Mouse (Mus musculus) forebrain, embryonic 16.5 days (tissue): ENCODE results near the gene Olfr1160. TPM values are rescaled to one million over a fixed set of nuclear protein-coding genes. Genes with fewer than 3 reads are reported as not detected.
"Not testable (repeated sequence)": the region's sequence is repeated elsewhere in the genome, so short reads cannot be mapped to it uniquely, and the experiment has no call there.

Source experiments
- ATAC-seq: fragments of 200-750 bp; cut with Nextera tagmentation; 2 replicates; pipeline ENCODE4 v1.8.0; 2017; ENCODE audit warnings: mild to moderate bottlenecking, moderate library complexity
- H3K27ac ChIP-seq: fragments of 300-500 bp; sonication (generic); 2 replicates; pipeline ENCODE4 v1.5.1; 2014; ENCODE audit warnings: low read length, control low read depth
- H3K27me3 ChIP-seq: fragments of 300-500 bp; sonication (generic); replicated peaks from 2 replicates; pipeline ENCODE4 v1.6.1; 2014; ENCODE audit warnings: low read length; ENCODE audit not compliant: control insufficient read depth, insufficient read depth
- H3K36me3 ChIP-seq: fragments of 300-500 bp; sonication (generic); 2 replicates; pipeline ENCODE4 v1.6.1; 2014; ENCODE audit not compliant: control insufficient read depth, insufficient read depth
- H3K4me1 ChIP-seq: fragments of 300-500 bp; sonication (generic); replicated peaks from 2 replicates; pipeline ENCODE4 v1.6.1; 2014; ENCODE audit warnings: low read length; ENCODE audit not compliant: control insufficient read depth, insufficient read depth
- H3K4me2 ChIP-seq: fragments of 300-500 bp; sonication (generic); 2 replicates; pipeline ENCODE4 v1.6.1; 2014; ENCODE audit warnings: mild to moderate bottlenecking, low read length, control low read depth
- H3K4me3 ChIP-seq: fragments of 300-500 bp; sonication (generic); replicated peaks from 2 replicates; pipeline ENCODE4 v1.5.1; 2014; ENCODE audit warnings: mild to moderate bottlenecking, low read length, control low read depth
- H3K9ac ChIP-seq: fragments of 300-500 bp; sonication (generic); replicated peaks from 2 replicates; pipeline ENCODE4 v1.6.1; 2014; ENCODE audit warnings: low read depth, low read length, control low read depth
- H3K9me3 ChIP-seq: fragments of 300-500 bp; sonication (generic); 2 replicates; pipeline ENCODE4 v1.6.1; 2016; ENCODE audit warnings: low read length; ENCODE audit not compliant: control insufficient read depth
- WGBS: fragments of 180-500 bp; shearing (Covaris S2); extraction: QIAGEN DNeasy Blood & Tissue Kit; methylation state at CpG from one replicate; pipeline ENCODE4 v1.1.7; 2014; 5-methylcytosine and 5-hydroxymethylcytosine counted together
- polyA plus RNA-seq: library from polyadenylated mRNA; unstranded; fragments of >200 nt; fragmentation: Nextera tagmentation; extraction: Ambion mirVana; gene quantifications from 2 replicates; pipeline ENCODE4 v1.2.1, GENCODE M21; 2015

Olfr1160 gene
- polyA plus RNA-seq: not detected in 2 replicates

DNA sequence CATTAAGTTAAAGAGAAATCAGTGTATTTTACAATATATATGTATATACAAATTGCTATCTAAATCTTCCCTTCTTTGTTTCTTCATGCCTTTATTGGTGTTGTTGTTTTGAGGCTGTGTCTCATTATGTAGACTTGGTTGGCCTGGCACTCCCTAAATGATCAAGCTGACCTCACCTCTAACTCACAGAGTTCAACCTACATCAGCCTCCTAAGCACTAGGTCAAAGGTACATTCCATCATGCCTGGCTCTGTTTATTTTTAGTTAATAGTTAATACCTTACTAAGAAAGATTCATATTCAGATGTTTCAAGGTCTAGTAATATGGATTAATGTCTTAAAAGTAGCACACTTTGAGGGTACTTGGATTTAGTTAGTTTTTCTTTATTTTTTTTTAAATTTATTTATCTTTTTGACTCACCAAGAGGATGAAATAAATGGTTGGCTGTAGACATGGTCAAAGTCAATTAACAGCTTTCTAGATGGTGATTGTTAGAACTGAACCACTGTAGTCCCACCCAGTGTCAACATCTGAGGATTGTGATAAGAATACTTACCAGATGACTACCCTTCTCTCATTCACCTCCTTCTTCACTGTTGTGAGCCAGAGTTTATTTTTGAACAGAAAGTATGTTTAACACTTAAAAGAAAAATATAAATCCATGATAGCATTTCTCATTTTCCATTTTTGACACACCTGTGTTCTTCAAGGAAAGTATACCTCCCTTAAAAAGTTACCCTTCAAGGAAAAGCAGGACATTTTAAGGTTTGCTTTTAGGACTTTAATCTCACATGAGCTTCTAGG lies at the start of gene Olfr1160:
Gene Olfr1160 (minus strand): TSS at position 754 of the 804 bp plus-strand sequence.
- Histone ChIP-seq H3K4me3 (no peak within 1 kb of the TSS), H3K27ac (no peak within 1 kb of the TSS), H3K36me3 (no peaks in the 10 kb centered on the region), H3K9ac (no peak within 1 kb of the TSS), H3K4me1 (no peaks in the 10 kb centered on the region), H3K9me3 (no peaks in the 10 kb centered on the region), H3K27me3 (no peaks in the 10 kb centered on the region), H3K4me2 (no peak within 1 kb of the TSS)
- ATAC-seq: no peak

DNA sequence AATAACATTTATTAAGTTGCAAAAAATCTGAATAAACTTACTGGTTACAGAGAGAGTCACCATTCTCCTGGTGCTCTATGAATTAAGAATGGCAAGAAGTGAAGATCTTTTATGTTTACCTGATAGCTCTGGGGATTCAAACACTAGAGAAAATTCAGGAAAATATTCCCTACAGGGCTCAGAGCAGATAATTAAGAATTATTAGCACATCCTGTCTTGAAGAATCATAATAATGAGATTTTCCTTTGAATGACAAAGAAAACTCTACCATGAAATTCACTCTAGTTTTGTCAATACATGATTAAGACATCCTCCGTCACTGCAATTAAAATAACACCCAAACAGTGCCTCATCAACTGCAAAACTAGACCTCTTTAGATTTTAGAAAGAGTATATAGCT lies 43.0 kb upstream of the Olfr1160 start, which contains the start of gene Olfr1162:
Gene Olfr1162 (minus strand): TSS at position 101 of the 400 bp plus-strand sequence.
- Histone ChIP-seq H3K27ac (no peak within 1 kb of the TSS), H3K4me1 (no peaks in the 10 kb centered on the region), H3K27me3 (no peaks in the 10 kb centered on the region), H3K9ac (no peak within 1 kb of the TSS), H3K36me3 (no peaks in the 10 kb centered on the region), H3K4me2 (no peak within 1 kb of the TSS), H3K9me3 (no peaks in the 10 kb centered on the region), H3K4me3 (no peak within 1 kb of the TSS)
- WGBS: 76% methylated on average over 1 of the region's 1 CpGs
- no peak for ATAC-seq

DNA sequence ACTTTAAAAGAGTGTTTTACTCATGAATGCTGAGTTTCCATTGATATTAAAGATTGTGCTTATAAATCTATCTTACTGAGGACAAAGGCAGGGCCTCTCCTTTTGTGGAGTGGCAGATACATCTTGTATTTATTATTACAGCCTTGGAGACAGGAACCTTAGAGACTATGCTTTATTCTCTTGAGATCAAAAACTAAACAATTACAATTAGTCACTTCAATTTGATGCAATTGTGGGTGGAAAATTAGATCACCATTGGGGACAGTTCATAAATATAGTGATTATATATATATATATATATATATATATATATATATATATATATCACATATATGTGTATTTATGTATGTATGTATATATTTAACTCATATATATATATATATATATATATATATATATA lies 29.5 kb upstream of the Olfr1160 start, which contains the start of gene Olfr73:
Gene Olfr73 (minus strand): TSS at position 101 of the 400 bp plus-strand sequence.
- H3K9ac ChIP-seq: no peak within 1 kb of the TSS

DNA sequence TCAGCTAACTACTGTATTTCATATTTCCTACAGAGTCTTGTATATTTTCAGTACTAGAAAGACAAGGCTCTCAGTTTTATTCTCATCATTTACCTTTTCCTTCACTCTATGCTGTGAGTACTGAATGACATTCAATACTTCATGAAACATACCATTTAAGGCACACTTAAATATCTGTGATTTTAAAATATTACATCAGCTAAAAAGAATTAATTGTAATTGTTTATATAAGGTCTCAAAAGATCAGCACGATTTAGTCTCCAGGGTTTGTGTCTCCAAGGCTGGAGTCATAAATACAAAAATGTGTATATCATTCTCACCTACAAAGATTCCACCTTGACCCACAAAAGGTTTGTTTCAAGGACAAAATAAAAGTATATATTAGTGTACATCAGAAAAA lies 14.4 kb upstream of the Olfr1160 start, which contains the start of gene Olfr1161:
Gene Olfr1161 (plus strand): TSS at position 301 of the 400 bp plus-strand sequence.
- H3K36me3 ChIP-seq, H3K4me1 ChIP-seq, ATAC-seq, H3K9me3 ChIP-seq, H3K27me3 ChIP-seq, H3K4me2 ChIP-seq, H3K27ac ChIP-seq, H3K4me3 ChIP-seq, H3K9ac ChIP-seq: not testable (repeated sequence)
- WGBS: 84% methylated on average over 1 of the region's 1 CpGs

More for the DNA sequence above, 29.5 kb upstream of the Olfr1160 start, which contains the start of gene Olfr73:
- no peaks in the 10 kb centered on the region for H3K27me3 ChIP-seq
- H3K9me3 ChIP-seq: no peaks in the 10 kb centered on the region
- H3K4me3 ChIP-seq: no peak within 1 kb of the TSS
- no peak for ATAC-seq
- no peak within 1 kb of the TSS for H3K27ac ChIP-seq
- no peaks in the 10 kb centered on the region for H3K36me3 ChIP-seq
- H3K4me1 ChIP-seq: no peaks in the 10 kb centered on the region
- no peak within 1 kb of the TSS for H3K4me2 ChIP-seq

DNA sequence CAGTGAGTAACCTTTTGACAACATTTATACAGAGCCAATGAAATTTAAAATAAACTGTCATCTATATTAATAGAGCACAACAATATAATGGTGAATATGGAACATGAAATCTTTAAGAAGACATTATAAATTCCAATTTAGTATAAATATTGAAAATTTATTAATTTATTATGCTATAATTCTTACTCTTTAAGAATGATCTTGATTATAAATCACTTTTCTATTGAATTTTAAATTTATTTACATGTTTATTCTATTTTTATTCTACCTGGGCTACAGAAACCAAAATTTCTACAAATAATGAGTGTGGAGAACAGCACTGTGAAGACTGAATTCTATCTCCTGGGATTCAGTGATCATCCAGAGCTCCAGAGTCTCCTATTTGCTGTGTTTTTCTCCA lies 18.3 kb downstream of the Olfr1160 start, which contains the start of gene Olfr1158:
Gene Olfr1158 (plus strand): TSS at position 301 of the 400 bp plus-strand sequence.
- Histone ChIP-seq H3K27ac (no peak within 1 kb of the TSS), H3K9ac (no peak within 1 kb of the TSS), H3K4me1 (no peaks in the 10 kb centered on the region), H3K27me3 (no peaks in the 10 kb centered on the region), H3K9me3 (no peaks in the 10 kb centered on the region), H3K4me3 (no peak within 1 kb of the TSS), H3K36me3 (no peaks in the 10 kb centered on the region), H3K4me2 (no peak within 1 kb of the TSS)
- ATAC-seq: no peak

DNA sequence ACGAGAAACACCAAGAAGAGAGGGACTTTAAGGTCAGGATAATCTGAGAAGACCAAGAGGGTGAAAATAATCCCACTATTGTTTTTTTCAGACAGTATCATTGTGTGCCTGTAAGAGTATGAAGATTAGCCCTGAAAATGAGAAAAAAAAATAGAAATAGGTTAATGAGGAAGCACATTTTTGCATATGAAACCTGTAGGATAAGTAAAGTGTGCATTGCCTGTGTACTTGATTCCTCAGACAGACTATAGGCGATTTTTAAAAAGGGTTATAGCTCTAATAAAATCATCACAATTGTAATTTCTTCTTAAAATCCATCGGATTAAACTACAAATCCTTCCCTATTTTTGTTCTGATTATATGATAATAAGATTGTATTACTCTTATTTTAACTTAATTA lies 33.5 kb downstream of the Olfr1160 start, which contains the start of gene Olfr74:
Gene Olfr74 (minus strand): TSS at position 101 of the 400 bp plus-strand sequence.
- Histone ChIP-seq H3K4me3 (no peak within 1 kb of the TSS), H3K36me3 (no peaks in the 10 kb centered on the region), H3K4me2 (no peak within 1 kb of the TSS), H3K9ac (no peak within 1 kb of the TSS), H3K9me3 (no peaks in the 10 kb centered on the region), H3K27me3 (no peaks in the 10 kb centered on the region), H3K27ac (no peak within 1 kb of the TSS), H3K4me1 (no peaks in the 10 kb centered on the region)
- ATAC-seq: no peak
- WGBS: 75% methylated on average over 3 of the region's 3 CpGs

DNA sequence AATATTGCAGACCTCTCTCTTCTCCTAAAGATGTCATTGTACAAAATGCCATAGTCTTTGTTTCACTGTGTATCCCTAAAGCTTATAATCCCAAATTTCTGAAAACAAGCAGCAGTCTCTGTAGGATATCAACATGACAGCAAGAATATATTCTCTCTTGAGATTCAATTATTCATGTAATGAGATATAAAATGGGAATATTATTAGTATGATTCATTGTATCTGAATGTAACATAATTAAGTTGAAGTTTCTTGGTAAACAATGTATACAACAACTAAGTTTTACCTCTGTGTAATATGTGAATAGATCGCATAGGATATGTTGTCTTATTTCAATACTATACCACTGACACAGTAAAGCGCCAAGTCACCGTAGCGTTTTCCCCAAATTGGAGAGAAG lies 39.9 kb downstream of the Olfr1160 start, which contains the start of gene Olfr1157:
Gene Olfr1157 (minus strand): TSS at position 101 of the 400 bp plus-strand sequence.
- Histone ChIP-seq H3K9ac (no peak within 1 kb of the TSS), H3K27me3 (no peaks in the 10 kb centered on the region), H3K4me3 (no peak within 1 kb of the TSS), H3K4me1 (no peaks in the 10 kb centered on the region), H3K27ac (no peak within 1 kb of the TSS), H3K4me2 (no peak within 1 kb of the TSS), H3K36me3 (no peaks in the 10 kb centered on the region), H3K9me3 (no peaks in the 10 kb centered on the region)
- no peak for ATAC-seq
- 97% methylated on average over 4 of the region's 4 CpGs for WGBS

DNA sequence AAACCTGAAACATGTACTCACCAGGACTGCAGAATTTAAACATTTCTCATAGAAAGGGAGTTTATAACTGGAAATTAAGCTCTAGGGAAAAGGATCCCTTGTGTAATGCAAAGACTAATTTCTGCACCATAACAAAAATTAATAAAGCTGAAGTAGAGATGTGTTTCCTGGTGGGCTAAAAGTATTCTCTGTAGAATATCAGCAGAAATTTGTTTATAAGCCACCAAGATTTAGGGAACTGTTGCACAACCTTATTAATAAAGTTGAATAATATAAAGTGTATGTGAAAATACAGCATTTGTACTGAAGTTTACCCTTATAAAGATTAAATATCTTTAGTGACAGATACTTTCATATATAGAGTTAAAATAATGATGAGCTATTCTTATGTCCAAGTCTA lies 55.1 kb downstream of the Olfr1160 start, which contains the start of gene Olfr1156:
Gene Olfr1156 (minus strand): TSS at position 101 of the 400 bp plus-strand sequence.
- H3K4me3 ChIP-seq: no peak within 1 kb of the TSS
- H3K9me3 ChIP-seq: no peaks in the 10 kb centered on the region
- H3K4me2 ChIP-seq: no peak within 1 kb of the TSS
- no peak for ATAC-seq
- H3K27ac ChIP-seq: no peak within 1 kb of the TSS
- no peaks in the 10 kb centered on the region for H3K36me3 ChIP-seq
- no peak within 1 kb of the TSS for H3K9ac ChIP-seq
- no peaks in the 10 kb centered on the region for H3K27me3 ChIP-seq
- no peaks in the 10 kb centered on the region for H3K4me1 ChIP-seq
